Mouse (Mus musculus) cerebellum, adult (tissue): ENCODE measurements around the gene Edar.
A peak's percentile ranks its signal among the peaks of the same experiment; 100 is the strongest.
"Not testable (repeated sequence)": the region's sequence is repeated elsewhere in the genome, so short reads cannot be mapped to it uniquely, and the experiment has no call there.

Experiments
- ATAC-seq: cut with Nextera tagmentation; 2 replicates; pipeline ENCODE4 v1.9.2; 2017; ENCODE audit warnings: mild to moderate bottlenecking, moderate library complexity, mixed read lengths; ENCODE audit not compliant: insufficient number of reproducible peaks, low FRiP score, low TSS enrichment

Edar gene

DNA sequence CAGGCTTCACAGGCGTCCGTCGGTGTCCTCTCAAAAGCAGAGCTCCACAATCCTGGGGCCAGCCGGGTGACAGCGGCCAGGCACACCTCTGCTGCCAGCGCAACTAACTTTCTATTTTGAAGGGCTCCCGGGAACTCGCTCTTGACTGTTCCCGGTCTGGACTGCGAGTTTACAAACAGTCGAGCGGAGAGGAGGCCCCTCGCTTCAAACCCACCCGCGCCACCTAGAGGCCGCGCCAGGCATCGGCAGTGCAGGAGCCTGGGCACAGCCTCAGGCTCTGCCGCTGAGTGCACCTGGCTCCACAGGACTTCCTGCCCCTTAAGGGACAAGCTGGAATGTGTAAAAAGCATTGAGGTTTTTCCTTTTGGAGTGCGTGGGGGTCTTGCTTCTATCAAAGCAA lies at the start of gene Edar:
TSS of gene Edar (minus strand) at position 122 of the 400 bp plus-strand sequence.
- 0 out of 2 replicates have a peak, but pooled peaks have one; percentile 60 for ATAC-seq

DNA sequence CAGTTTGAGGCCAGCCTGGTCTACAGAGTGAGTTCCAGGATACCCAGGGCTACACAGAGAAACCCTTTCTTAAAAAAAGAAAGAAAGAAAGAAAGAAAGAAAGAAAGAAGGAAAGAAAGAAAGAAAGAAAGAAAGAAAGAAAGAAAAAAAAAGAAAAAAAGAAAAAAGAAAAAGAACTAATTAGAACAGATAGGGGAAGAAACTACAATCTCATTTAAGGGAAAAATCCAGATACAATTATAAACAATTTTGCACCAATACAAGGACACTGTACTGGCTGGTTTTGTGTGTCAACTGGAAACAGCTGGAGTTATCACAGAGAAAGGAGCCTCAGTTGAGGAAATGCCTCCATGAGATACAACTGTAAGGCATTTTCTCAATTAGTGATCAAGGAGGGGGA lies 42.7 kb upstream of the Edar start, which contains the start of gene Gm17542:
TSS of gene Gm17542 (minus strand) at position 101 of the 400 bp plus-strand sequence.
- not testable (repeated sequence) for ATAC-seq

DNA sequence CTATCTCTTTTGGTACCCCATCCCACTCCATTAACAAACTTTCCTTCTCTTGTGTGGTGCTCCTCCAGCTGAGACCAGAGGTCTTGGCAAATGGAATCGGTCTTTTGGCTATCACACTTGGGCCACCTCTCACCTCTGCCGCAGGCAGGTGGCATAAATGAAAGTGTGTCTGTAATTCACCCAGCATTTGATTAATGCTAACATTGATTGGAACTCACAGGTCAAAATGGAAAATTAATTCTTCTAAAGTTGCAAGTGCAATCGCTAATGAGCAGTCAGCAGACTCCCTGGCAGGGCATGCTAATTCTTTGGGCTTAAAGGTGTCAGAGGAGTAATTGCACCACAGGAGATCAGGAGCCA lies 39.3 kb upstream of the Edar start:
- no peak for ATAC-seq

DNA sequence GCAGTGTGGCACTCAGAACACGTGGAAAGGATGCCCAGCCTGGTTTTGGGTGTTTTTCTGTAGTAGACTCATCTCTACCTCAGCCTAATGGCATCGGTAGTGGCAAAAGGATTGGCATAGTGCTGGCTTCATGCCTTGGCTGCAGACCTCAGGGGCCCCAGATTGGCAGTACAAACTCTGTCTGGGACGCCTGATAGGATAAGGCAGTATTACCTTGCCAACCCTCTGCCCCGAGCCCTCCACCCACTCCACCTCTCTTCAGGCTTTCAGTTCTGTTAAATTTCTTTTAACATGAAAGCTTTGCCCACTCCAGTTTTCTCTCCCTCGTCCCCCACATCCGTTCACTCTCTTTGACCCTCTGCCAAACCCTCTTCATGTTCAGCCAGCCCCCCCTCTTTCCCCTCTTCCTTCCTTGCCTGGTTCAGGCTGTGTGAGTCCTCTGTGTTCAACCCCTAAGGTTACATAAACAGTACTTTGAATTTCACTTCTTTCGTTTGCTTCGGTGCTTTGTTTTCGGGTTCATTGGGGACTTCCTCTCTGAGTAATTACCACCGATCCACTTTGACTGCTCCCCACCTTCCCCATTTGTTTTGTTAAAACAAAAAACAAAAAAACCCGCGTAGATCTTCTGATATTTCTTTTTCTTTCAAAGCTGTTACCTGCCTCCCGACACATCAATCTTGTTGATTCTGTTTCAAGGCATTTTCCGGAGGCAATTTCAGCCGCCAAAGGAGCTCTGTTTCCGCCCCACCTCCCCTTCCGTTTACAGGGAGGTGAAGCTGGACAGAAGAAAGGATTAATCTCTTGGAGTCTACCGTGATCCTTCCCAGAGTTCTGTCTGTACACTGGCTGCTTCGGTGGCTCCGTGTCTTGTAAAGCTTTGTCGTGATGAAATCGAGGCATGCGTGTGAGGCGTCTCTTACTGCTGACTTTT lies 38.7 kb upstream of the Edar start:
- no peak for ATAC-seq

DNA sequence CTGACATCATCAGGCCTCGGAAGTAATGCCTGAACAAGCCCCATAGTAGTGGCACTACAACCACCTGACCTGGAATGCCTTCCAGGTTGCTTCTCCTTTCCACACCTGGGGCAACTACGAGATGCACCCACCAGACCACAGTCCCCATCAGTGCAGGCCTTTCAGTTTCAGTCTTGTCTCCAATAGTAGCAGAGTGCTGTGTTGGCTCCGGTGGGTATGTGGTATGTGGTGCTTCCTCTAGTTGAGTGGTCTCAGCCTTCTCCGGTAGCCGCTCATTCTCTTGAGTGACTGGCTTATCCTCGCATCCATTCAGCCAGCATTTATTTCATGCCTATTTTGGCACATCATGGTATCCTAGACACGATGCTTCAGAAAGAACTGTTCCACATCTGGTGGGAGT lies 37.8 kb upstream of the Edar start:
- ATAC-seq: no peak

DNA sequence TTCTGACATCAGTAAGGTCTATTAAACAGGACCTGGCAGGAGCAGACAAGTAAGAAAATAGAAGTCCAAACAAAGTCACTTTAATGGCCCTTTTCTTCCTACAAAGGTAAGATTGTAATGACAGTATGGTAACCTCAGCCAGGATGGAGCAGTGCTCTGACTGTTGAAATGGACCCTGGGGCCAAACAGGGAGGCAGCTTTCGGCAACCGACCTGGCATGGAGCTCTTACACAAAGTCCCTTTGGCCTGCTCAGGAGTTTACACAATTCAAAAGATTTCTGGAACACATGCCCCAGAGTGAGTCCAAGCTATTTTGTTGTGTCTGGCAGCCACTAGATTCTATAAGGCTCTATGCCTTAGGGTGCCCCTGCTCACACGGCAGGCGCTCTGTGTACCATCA lies 33.6 kb upstream of the Edar start:
- ATAC-seq: no peak

GRCm38 (mm10) chr10:58700578-58700977 lies 25.1 kb upstream of the Edar start:
- no peak for ATAC-seq

GRCm38 (mm10) chr10:58700160-58700559 lies 24.7 kb upstream of the Edar start:
- ATAC-seq: no peak

DNA sequence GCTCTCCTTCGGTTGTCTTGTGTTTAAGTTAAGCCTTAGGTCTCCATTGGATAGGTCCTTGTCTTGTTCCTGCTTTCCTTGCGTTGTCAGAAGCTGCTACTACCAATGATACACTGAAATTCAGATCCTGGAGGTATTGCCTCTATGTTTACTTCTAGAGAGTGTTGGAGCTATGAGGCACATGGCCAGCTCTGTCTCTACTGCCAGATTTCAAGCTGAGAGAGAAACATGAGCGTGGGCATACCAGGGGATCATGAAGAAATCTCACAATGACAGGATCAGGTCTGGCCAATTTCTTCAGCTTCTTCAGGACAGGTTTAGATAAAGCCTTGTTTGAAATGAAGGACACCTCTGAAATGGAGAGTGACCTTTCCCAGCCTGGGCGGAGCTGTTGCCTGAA lies 23.5 kb upstream of the Edar start:
- no peak for ATAC-seq

DNA sequence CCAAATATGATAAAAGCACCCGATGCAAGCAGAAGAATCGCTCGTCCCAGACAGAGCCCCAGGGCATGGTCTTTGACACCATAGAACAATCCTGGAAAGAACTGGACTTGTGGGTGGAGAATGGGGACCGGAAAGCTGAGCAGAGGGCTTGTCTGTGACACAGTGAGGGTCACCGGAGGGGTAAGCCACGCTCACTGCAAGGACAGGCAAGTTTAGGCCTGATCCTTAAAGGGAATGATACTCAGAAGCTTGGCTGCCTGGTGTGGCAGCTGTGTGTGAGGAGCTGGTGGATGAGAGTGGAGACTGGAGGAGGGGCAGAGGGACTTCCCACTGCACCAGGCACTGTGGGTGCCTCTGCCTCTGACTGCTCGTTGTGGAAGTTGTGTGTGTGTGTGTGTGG lies 15.6 kb upstream of the Edar start:
- ATAC-seq: no peak

DNA sequence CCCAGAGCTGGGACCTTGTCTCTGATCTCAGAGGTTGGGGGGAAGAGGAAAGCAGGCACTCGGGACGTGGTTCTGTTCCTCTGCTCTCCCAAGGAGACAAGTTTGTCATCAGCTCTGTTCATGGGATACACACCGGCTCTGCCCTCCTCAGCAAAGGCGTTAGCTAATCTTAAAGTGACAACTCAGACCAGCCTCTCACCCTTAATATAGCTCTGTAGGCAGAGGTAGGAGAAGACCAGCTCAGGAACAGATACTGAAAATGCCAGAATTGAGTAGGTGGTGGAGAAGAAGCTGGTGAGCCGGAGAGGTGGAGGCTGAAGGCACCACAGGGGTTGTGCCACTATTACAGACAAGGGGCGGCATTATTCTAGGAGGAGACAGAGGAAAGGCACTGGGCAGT lies 3.8 kb upstream of the Edar start:
- no peak for ATAC-seq

DNA sequence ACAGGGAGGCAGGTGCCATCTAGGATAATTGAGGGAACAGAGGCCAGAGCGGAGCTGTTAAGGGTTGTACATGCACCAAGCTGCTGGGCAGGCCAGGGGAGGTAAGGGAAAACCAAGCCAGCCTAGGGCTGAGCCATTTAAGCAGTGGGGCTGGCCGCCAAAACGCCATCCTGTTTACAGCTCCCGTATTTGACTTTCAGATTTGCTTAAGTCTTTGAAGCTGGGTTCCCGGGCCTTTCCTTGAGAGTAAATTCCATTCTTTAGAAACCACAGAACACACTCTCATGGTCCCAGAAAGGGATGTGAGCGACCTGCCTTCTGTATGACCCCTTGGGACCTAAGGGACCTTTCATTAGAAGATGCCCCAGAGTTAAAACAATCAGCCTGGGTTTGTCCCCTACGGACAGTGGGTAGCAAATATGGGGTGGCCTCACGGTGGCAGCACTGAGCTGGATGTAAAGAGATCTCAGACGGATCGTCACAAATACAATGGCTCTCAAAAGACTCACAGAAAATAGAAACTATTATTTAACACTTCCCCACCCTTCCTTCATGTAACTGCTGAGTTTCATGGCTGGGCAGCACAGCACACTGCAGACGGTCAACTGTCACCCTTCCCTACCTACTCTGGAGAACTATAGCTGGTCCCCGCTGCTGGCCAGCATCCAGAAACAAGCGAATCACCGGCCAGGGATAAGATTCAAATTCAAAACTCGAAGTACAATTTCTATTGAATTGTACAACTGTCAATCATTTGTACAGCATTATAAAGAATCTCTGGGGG lies 2.0 kb downstream of the Edar start:
- ATAC-seq: peak; percentile 54; the same call in 1 of the 2 replicates

DNA sequence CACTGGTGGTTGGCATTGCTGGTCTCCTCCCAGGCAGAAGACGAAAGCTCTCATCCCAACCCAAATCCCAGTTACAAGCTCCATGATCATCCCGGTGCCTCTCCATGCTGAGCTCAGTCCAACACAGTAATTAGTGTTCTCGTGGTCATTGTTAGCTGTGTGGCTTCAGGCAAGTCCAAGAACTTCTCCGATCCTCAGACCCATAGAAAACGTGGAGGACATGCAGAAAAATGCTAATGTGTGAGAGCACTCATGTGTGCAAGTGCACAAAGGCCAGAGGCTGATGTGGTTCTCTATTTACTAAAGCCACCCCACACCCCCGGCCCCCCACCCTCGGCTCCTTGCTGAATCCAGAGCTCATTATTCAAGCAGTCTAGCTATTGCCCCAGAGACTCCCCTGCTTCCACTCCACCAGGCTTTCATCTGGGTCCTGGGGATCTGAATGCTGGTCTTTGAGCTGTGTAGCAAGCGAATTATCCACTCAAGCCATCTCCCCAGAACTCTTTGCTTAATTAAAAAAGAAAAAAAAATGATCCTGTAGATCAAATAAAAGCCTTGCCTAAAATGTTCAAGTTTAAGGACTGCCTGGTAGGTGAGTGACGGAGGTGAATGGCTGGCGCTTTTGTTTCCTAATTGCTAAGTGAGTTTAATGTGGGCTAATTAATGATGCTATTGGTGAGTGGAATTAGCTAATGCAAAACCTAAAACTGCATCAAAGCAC lies 2.7 kb downstream of the Edar start:
- ATAC-seq: no peak

DNA sequence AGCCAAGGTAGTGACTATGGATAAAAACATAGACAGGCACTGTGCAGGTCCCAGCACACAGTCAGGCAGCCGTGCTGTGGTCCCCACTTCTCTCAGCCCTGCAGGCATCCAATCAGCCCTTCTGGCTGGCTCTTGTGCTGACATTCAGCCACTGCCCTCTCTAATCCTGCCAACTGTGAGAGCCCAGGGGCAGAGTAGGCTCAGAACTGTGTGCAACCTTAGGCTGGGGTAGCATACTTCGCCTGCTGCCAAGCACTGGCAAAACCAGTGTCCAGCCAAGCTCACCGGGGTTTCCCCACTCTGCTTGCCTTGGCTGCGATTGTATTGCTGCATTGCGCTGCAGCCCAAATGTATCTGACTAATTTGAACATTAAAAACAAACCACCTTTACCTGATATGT lies 11.6 kb downstream of the Edar start:
- no peak for ATAC-seq

DNA sequence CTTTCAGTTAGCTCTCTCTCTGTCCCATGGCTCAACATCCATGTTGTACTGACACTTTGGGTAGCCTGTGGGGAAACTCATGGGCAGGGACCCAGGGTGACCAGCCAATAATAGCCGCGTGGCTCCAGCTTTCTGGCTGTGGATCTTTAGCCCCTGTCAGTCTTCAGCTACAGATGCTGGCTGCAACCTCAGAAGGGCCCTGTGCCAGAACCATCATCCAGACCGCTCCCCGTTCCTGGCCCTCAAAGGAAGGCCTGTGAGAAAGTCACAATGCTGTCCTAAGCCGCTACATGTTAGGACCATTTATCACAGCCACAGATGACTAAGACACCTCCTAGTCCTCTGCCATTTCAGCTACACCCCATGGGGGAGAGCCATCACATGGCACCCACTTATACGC lies 12.0 kb downstream of the Edar start:
- no peak for ATAC-seq

DNA sequence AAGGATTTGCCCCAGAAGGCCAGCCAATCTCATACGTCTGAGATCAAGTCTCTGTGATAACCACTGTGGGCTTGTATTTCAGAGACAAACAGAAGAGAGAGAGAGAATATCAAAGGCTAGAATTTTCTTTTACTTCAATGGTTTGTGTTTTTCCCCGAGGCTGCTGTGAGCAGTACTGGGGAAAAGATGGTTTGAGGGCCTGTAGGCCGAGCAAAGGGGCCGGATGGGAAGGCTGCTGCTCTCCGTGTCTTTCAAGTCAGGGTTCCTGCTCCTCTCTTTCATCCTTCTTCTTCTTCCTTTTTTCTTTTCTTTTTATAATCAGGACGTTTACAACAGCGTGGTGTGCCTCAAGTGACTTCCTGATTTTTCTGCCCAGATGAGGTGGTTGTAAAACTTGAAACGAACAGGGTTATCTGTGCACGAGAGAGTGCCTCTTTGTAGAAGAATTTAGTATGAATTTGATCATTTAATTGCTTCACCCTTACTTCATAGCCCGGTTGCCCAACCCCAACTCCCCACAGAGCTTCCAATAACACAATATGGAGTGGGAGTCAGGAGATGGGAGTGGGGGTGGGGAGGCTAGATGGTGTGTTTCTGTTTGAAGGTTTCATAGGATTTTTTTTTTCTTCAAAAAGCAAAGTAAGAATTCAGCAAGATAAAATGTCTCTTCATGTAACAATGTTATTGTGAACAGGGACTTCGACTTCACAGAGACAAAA lies 16.0 kb downstream of the Edar start:
- no peak for ATAC-seq

- ATAC-seq: no peak
These were observed 17.7 kb downstream of the Edar start for GRCm38 (mm10) chr10:58657731-58658130.

GRCm38 (mm10) chr10:58653679-58654078 lies 21.8 kb downstream of the Edar start:
- ATAC-seq: no peak

- no peak for ATAC-seq
These were observed 22.7 kb downstream of the Edar start for GRCm38 (mm10) chr10:58652418-58653394.
